Mouse (Mus musculus): Measurements from ENCODE around the gene Gpr37. TPM values are rescaled to one million over a fixed set of nuclear protein-coding genes. Genes with fewer than 3 reads are reported as not detected.

Gene Gpr37
- polyA plus RNA-seq (2015; fragmentation: Nextera tagmentation; extraction: Ambion mirVana), result 0.24 and 0.38 TPM in 2 replicates

GRCm38 (mm10) chr6:25690629-25691028, at the start of gene Gpr37:
Gpr37 (minus strand) TSS chr6:25690729.
- no peak for ATAC-seq
- Histone ChIP-seq H3K4me1 (replicated peaks; ENCODE audit: control insufficient read depth, insufficient read depth, low read length) (no peaks in the 10 kb centered on the region), H3K9ac (ENCODE audit: low read depth, low read length) (no peak within 1 kb of the TSS), H3K36me3 (ENCODE audit: control insufficient read depth, insufficient read depth) (no peaks in the 10 kb centered on the region), H3K27ac (ENCODE audit: low read depth, low read length) (no peak within 1 kb of the TSS), H3K4me2 (replicated peaks; ENCODE audit: low read depth) (peak within 1 kb of the TSS; percentile 86), H3K27me3 (replicated peaks; ENCODE audit: control insufficient read depth, insufficient read depth, low read length) (peaks cover 24% of the 10 kb centered on the region), H3K9me3 (ENCODE audit: control insufficient read depth) (no peaks in the 10 kb centered on the region), H3K4me3 (ENCODE audit: low read depth, low read length) (peak within 1 kb of the TSS; percentile 48)
- 30% methylated on average over 7 of the region's 7 CpGs for WGBS
- no peak for TF ChIP-seq CTCF (IDR thresholded peaks at IDR 0.05; ENCODE audit: low read depth)

GRCm38 (mm10) chr6:25736533-25736932, 46.0 kb upstream of the Gpr37 start:
- H3K27me3 ChIP-seq (replicated peaks; ENCODE audit: control insufficient read depth, insufficient read depth, low read length), result no peaks in the 10 kb centered on the region
- no peak overlapping the region for H3K9ac ChIP-seq (ENCODE audit: low read depth, low read length)
- TF ChIP-seq CTCF (IDR thresholded peaks at IDR 0.05; ENCODE audit: low read depth), result no peak
- no peaks in the 10 kb centered on the region for H3K36me3 ChIP-seq (ENCODE audit: control insufficient read depth, insufficient read depth)
- no peak overlapping the region for H3K4me3 ChIP-seq (ENCODE audit: low read depth, low read length)
- no peak for ATAC-seq
- H3K27ac ChIP-seq (ENCODE audit: low read depth, low read length), result no peak overlapping the region
- H3K4me2 ChIP-seq (replicated peaks; ENCODE audit: low read depth), result no peak overlapping the region
- no peaks in the 10 kb centered on the region for H3K9me3 ChIP-seq (ENCODE audit: control insufficient read depth)
- no peaks in the 10 kb centered on the region for H3K4me1 ChIP-seq (replicated peaks; ENCODE audit: control insufficient read depth, insufficient read depth, low read length)

GRCm38 (mm10) chr6:25726560-25726959, 36.0 kb upstream of the Gpr37 start:
- ATAC-seq, result no peak
- no peak overlapping the region for H3K4me3 ChIP-seq (ENCODE audit: low read depth, low read length)
- H3K9me3 ChIP-seq (ENCODE audit: control insufficient read depth), result no peaks in the 10 kb centered on the region

GRCm38 (mm10) chr6:25710601-25711000, 20.1 kb upstream of the Gpr37 start:
- Histone ChIP-seq H3K36me3 (ENCODE audit: control insufficient read depth, insufficient read depth) (no peaks in the 10 kb centered on the region), H3K4me1 (replicated peaks; ENCODE audit: control insufficient read depth, insufficient read depth, low read length) (no peaks in the 10 kb centered on the region), H3K9me3 (ENCODE audit: control insufficient read depth) (no peaks in the 10 kb centered on the region), H3K9ac (ENCODE audit: low read depth, low read length) (no peak overlapping the region), H3K27me3 (replicated peaks; ENCODE audit: control insufficient read depth, insufficient read depth, low read length) (no peaks in the 10 kb centered on the region), H3K27ac (ENCODE audit: low read depth, low read length) (no peak overlapping the region), H3K4me2 (replicated peaks; ENCODE audit: low read depth) (no peak overlapping the region), H3K4me3 (ENCODE audit: low read depth, low read length) (no peak overlapping the region)
- no peak for TF ChIP-seq CTCF (IDR thresholded peaks at IDR 0.05; ENCODE audit: low read depth)
- 8% methylated on average over 2 of the region's 2 CpGs for WGBS
- no peak for ATAC-seq

More at GRCm38 (mm10) chr6:25726560-25726959, 36.0 kb upstream of the Gpr37 start:
- no peak overlapping the region for H3K27ac ChIP-seq (ENCODE audit: low read depth, low read length)
- TF ChIP-seq CTCF (IDR thresholded peaks at IDR 0.05; ENCODE audit: low read depth), result no peak
- WGBS, result 76% methylated on average over 1 of the region's 1 CpGs
- H3K9ac ChIP-seq (ENCODE audit: low read depth, low read length), result no peak overlapping the region
- H3K4me1 ChIP-seq (replicated peaks; ENCODE audit: control insufficient read depth, insufficient read depth, low read length), result no peaks in the 10 kb centered on the region
- no peak overlapping the region for H3K4me2 ChIP-seq (replicated peaks; ENCODE audit: low read depth)
- no peaks in the 10 kb centered on the region for H3K27me3 ChIP-seq (replicated peaks; ENCODE audit: control insufficient read depth, insufficient read depth, low read length)
- H3K36me3 ChIP-seq (ENCODE audit: control insufficient read depth, insufficient read depth), result no peaks in the 10 kb centered on the region

GRCm38 (mm10) chr6:25709250-25709895, 18.8 kb upstream of the Gpr37 start:
- WGBS, result 36% methylated on average over 6 of the region's 6 CpGs
- H3K4me2 ChIP-seq (replicated peaks; ENCODE audit: low read depth), result no peak overlapping the region
- H3K9me3 ChIP-seq (ENCODE audit: control insufficient read depth), result no peaks in the 10 kb centered on the region
- H3K27ac ChIP-seq (ENCODE audit: low read depth, low read length), result no peak overlapping the region
- TF ChIP-seq CTCF (IDR thresholded peaks at IDR 0.05; ENCODE audit: low read depth), result peak; percentile 67
- no peaks in the 10 kb centered on the region for H3K27me3 ChIP-seq (replicated peaks; ENCODE audit: control insufficient read depth, insufficient read depth, low read length)
- ATAC-seq, result no peak
- H3K9ac ChIP-seq (ENCODE audit: low read depth, low read length), result no peak overlapping the region
- H3K4me3 ChIP-seq (ENCODE audit: low read depth, low read length), result no peak overlapping the region
- no peaks in the 10 kb centered on the region for H3K36me3 ChIP-seq (ENCODE audit: control insufficient read depth, insufficient read depth)
- no peaks in the 10 kb centered on the region for H3K4me1 ChIP-seq (replicated peaks; ENCODE audit: control insufficient read depth, insufficient read depth, low read length)

- no peak for TF ChIP-seq CTCF (IDR thresholded peaks at IDR 0.05; ENCODE audit: low read depth)
- no peaks in the 10 kb centered on the region for H3K27me3 ChIP-seq (replicated peaks; ENCODE audit: control insufficient read depth, insufficient read depth, low read length)
- no peaks in the 10 kb centered on the region for H3K36me3 ChIP-seq (ENCODE audit: control insufficient read depth, insufficient read depth)
- no peak for ATAC-seq
- no peak overlapping the region for H3K4me2 ChIP-seq (replicated peaks; ENCODE audit: low read depth)
- H3K4me1 ChIP-seq (replicated peaks; ENCODE audit: control insufficient read depth, insufficient read depth, low read length), result no peaks in the 10 kb centered on the region
- H3K4me3 ChIP-seq (ENCODE audit: low read depth, low read length), result no peak overlapping the region
- WGBS, result 47% methylated on average over 2 of the region's 2 CpGs
- no peaks in the 10 kb centered on the region for H3K9me3 ChIP-seq (ENCODE audit: control insufficient read depth)
- no peak overlapping the region for H3K27ac ChIP-seq (ENCODE audit: low read depth, low read length)
- H3K9ac ChIP-seq (ENCODE audit: low read depth, low read length), result no peak overlapping the region
Measured at GRCm38 (mm10) chr6:25699956-25700355, 9.4 kb upstream of the Gpr37 start.

- H3K9ac ChIP-seq (ENCODE audit: low read depth, low read length), result no peak overlapping the region
- peaks cover 24% of the 10 kb centered on the region for H3K27me3 ChIP-seq (replicated peaks; ENCODE audit: control insufficient read depth, insufficient read depth, low read length)
- H3K9me3 ChIP-seq (ENCODE audit: control insufficient read depth), result no peaks in the 10 kb centered on the region
- H3K4me3 ChIP-seq (ENCODE audit: low read depth, low read length), result peak overlapping the region; percentile 48
- H3K4me1 ChIP-seq (replicated peaks; ENCODE audit: control insufficient read depth, insufficient read depth, low read length), result no peaks in the 10 kb centered on the region
- H3K4me2 ChIP-seq (replicated peaks; ENCODE audit: low read depth), result peak overlapping the region; percentile 86
- TF ChIP-seq CTCF (IDR thresholded peaks at IDR 0.05; ENCODE audit: low read depth), result no peak
- ATAC-seq, result no peak
- H3K27ac ChIP-seq (ENCODE audit: low read depth, low read length), result no peak overlapping the region
- no peaks in the 10 kb centered on the region for H3K36me3 ChIP-seq (ENCODE audit: control insufficient read depth, insufficient read depth)
- 2% methylated on average over 5 of the region's 5 CpGs for WGBS
Measured at GRCm38 (mm10) chr6:25690284-25690605, 284 bp downstream of the Gpr37 start.

Data from intestine, postnatal 0 days (tissue).